Mouse (Mus musculus): ENCODE results near the gene Tbc1d5.

DNA sequence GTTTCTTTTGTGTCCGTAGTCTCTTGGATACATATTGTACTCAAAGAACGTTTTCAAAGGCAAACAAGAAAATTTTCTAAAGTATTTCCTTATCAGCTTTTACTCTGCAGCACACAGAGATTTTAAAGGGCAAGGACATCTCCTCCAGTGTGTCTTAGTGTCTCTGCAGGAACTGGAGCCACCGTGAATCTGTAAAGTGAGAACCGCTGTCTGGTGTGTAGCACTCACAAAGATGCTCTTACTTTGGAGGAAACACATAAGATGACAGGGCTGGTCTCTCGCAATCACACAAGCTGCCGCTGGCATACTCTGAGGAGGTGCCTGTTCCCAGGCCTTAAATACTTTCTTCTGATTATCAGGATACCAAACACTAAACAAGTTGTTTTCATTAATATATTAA lies 37.3 kb upstream of the Tbc1d5 start:
- TF ChIP-seq CTCF (conservative IDR thresholded peaks at IDR 0.05; ENCODE audit: low read length) (no peak), NANOG (IDR thresholded peaks at IDR 0.05; ENCODE audit: borderline replicate concordance, low read length) (no peak), POU5F1 (IDR thresholded peaks at IDR 0.05; ENCODE audit: borderline replicate concordance, low read length) (no peak)

Measured in E14TG2a.4 (cell line).